Mouse (Mus musculus): ENCODE data around the gene Zfp30. TPM values are rescaled to one million over a fixed set of nuclear protein-coding genes. Genes with fewer than 3 reads are reported as not detected.
A peak's percentile ranks its signal among the peaks of the same experiment; 100 is the strongest.

Zfp30 gene
- polyA plus RNA-seq, 1 experiment from 2014 or later = 8.9 TPM

DNA sequence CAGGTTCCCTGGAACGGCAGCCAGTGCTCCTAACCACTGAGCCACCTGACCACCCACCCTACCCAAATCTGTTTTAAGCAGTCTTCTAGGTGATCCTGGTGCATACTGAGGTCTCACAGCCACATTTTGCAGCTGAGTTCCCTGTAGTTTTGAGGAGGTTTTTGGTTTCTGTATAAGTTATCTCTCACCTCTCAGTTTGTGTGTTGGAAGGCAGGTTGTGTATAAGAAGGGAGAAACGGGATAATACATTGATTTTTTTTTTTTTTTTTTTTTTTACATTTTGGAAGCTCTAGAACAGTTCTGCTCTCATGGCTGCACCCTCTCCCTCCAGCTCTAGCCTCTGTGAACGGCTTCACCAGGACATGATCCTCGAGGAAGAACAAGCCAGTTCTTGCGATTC is 2.1 kb downstream of the Zfp30 start:
- no peak for ATAC-seq (ENCODE audit: insufficient number of reproducible peaks, low FRiP score, low TSS enrichment, low read depth)
- no peaks in the 10 kb centered on the region for H3K9me3 ChIP-seq
- H3K27ac ChIP-seq = no peak overlapping the region
- H3K27me3 ChIP-seq = no peaks in the 10 kb centered on the region
- H3K36me3 ChIP-seq = peaks cover 36% of the 10 kb centered on the region
- peak overlapping the region; percentile 73 for H3K4me2 ChIP-seq
- 75% methylated on average over 5 of the region's 5 CpGs for WGBS
- H3K4me3 ChIP-seq = peak overlapping the region; percentile 88
- peak overlapping the region; percentile 17; the same call in 1 of the 2 replicates for H3K9ac ChIP-seq
- H3K4me1 ChIP-seq = peaks cover 17% of the 10 kb centered on the region

- H3K27me3 ChIP-seq = no peaks in the 10 kb centered on the region
- no peak overlapping the region for H3K4me3 ChIP-seq
- no peaks in the 10 kb centered on the region for H3K9me3 ChIP-seq
- H3K4me1 ChIP-seq = no peaks in the 10 kb centered on the region
- 34% methylated on average over 27 of the region's 27 CpGs for WGBS
- no peak overlapping the region for H3K9ac ChIP-seq
- H3K27ac ChIP-seq = no peak overlapping the region
- ATAC-seq (ENCODE audit: insufficient number of reproducible peaks, low FRiP score, low TSS enrichment, low read depth) = no peak
- peaks cover 66% of the 10 kb centered on the region for H3K36me3 ChIP-seq
- H3K4me2 ChIP-seq = no peak overlapping the region
Observed at GRCm38 (mm10) chr7:29792906-29793305, 9.1 kb downstream of the Zfp30 start.

- H3K27ac ChIP-seq = no peak overlapping the region
- H3K27me3 ChIP-seq = no peaks in the 10 kb centered on the region
- 78% methylated on average over 5 of the region's 5 CpGs for WGBS
- no peaks in the 10 kb centered on the region for H3K4me1 ChIP-seq
- H3K4me2 ChIP-seq = no peak overlapping the region
- H3K4me3 ChIP-seq = no peak overlapping the region
- ATAC-seq (ENCODE audit: insufficient number of reproducible peaks, low FRiP score, low TSS enrichment, low read depth) = no peak
- no peak overlapping the region for H3K9ac ChIP-seq
- H3K36me3 ChIP-seq = no peaks in the 10 kb centered on the region
- no peaks in the 10 kb centered on the region for H3K9me3 ChIP-seq
Observed at GRCm38 (mm10) chr7:29807046-29807445, 23.2 kb downstream of the Zfp30 start.

GRCm38 (mm10) chr7:29812244-29812643 is 28.4 kb downstream of the Zfp30 start:
- ATAC-seq (ENCODE audit: insufficient number of reproducible peaks, low FRiP score, low TSS enrichment, low read depth) = no peak
- Histone ChIP-seq H3K36me3 (no peaks in the 10 kb centered on the region), H3K9me3 (no peaks in the 10 kb centered on the region), H3K27ac (no peak overlapping the region), H3K27me3 (no peaks in the 10 kb centered on the region), H3K4me1 (peaks cover 17% of the 10 kb centered on the region), H3K9ac (no peak overlapping the region), H3K4me2 (no peak overlapping the region), H3K4me3 (no peak overlapping the region)
- WGBS = 94% methylated on average over 1 of the region's 1 CpGs

DNA sequence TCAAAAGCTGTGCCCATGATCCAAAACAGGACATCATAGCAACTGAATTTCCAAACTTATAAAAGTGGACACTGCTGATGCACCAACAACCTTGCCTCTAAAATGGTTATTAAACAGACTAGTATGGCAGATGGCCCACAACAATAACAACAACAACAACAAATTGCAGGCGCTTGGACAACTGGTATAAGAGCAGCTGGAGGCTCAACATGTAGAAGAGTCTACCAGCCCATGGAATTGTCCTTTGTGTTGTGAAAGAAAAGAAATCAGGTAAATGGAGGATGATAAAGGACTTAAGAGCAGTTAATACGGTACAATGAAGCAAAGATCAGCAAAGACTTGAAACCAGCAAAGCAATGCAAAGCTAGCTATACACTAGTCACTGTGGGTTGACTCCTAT is 30.6 kb downstream of the Zfp30 start:
- WGBS = 89% methylated on average over 2 of the region's 2 CpGs

DNA sequence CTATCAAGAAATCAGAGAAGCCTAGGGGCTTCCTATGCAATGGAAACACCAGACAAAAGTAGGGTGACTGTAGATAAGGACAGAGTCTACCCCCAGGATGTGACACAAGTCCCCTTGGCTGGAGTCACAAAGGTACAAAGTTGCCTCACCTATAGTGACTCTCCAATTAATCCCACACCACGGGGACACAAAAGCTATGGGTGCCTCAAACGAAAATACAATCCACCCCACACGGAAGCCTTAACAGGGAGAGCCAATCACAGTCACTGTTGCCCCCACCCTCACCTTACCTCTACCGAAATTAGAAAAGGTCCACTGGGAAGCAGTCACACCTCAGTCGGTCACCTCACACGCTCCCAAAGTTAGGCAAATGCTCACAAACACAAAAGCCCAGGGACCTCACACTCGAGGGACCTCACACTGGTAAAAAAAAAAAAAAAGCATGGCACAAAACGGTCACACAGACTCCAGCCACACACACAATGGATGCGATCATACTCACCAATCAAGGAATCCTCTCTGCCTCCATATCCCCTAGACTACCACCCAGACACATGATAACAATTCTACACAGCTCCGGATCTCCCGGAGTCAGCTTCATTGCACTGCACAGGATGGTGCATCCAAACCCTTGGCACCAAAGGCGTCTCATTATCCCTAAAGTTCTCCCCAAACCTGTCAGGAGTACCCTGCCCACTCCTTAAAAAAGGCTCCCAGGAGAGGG is 31.4 kb downstream of the Zfp30 start:
- no peaks in the 10 kb centered on the region for H3K27me3 ChIP-seq
- H3K27ac ChIP-seq = peak overlapping the region; percentile 96
- peaks cover 33% of the 10 kb centered on the region for H3K4me1 ChIP-seq
- H3K4me3 ChIP-seq = peak overlapping the region; percentile 73
- ATAC-seq (ENCODE audit: insufficient number of reproducible peaks, low FRiP score, low TSS enrichment, low read depth) = 0 out of 2 replicates have a peak, but pooled peaks have one; percentile 27
- peak overlapping the region; percentile 70 for H3K9ac ChIP-seq
- 2% methylated on average over 12 of the region's 12 CpGs for WGBS
- 0 out of 2 replicates have a peak, but pooled peaks cover 5% of the 10 kb centered on the region for H3K36me3 ChIP-seq
- H3K4me2 ChIP-seq = peak overlapping the region; percentile 77
- no peaks in the 10 kb centered on the region for H3K9me3 ChIP-seq

More for the DNA sequence above, 30.6 kb downstream of the Zfp30 start:
- no peaks in the 10 kb centered on the region for H3K9me3 ChIP-seq
- no peak overlapping the region for H3K27ac ChIP-seq
- no peak overlapping the region for H3K4me2 ChIP-seq
- H3K4me1 ChIP-seq = peaks cover 32% of the 10 kb centered on the region
- no peaks in the 10 kb centered on the region for H3K27me3 ChIP-seq
- H3K36me3 ChIP-seq = 0 out of 2 replicates have a peak, but pooled peaks cover 5% of the 10 kb centered on the region
- no peak for ATAC-seq (ENCODE audit: insufficient number of reproducible peaks, low FRiP score, low TSS enrichment, low read depth)
- no peak overlapping the region for H3K4me3 ChIP-seq
- no peak overlapping the region for H3K9ac ChIP-seq

DNA sequence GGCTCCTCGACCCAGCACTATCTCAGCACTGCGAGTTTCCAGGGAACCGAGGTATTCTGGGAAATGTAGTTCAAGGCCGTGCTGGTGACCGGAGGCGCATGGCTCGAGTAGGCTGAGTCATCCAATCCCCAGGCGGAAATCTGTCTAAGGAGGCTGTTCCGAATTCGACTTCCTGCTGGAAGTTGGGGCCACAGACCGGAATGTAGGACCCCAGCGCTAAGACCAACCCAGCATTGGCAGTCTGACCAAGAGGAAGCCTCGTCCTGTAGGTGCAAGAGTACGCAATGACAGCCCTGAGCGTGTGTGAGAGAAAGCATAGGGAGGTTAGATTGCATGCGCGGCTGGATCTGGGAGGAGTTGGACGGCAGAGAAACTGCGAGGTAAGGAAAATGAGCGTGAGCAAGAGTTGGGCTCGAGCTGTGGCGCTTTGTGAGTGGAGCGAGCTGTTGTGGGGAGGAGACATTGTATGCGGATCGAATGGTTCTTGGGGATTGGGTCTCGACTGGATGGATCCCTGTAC is 32.2 kb downstream of the Zfp30 start, which contains the start of gene Zfp790:
Gene Zfp790 (plus strand): TSS at position 205 of the 520 bp plus-strand sequence.
- peak within 1 kb of the TSS; percentile 96 for H3K27ac ChIP-seq
- peak; percentile 94 for ATAC-seq (ENCODE audit: insufficient number of reproducible peaks, low FRiP score, low TSS enrichment, low read depth)
- WGBS = under 1% methylated on average over 26 of the region's 26 CpGs
- H3K27me3 ChIP-seq = no peaks in the 10 kb centered on the region
- 0 out of 2 replicates have a peak, but pooled peaks cover 5% of the 10 kb centered on the region for H3K36me3 ChIP-seq
- peaks cover 33% of the 10 kb centered on the region for H3K4me1 ChIP-seq
- peak within 1 kb of the TSS; percentile 70 for H3K9ac ChIP-seq
- peak within 1 kb of the TSS; percentile 73 for H3K4me3 ChIP-seq
- no peaks in the 10 kb centered on the region for H3K9me3 ChIP-seq
- H3K4me2 ChIP-seq = peak within 1 kb of the TSS; percentile 77

DNA sequence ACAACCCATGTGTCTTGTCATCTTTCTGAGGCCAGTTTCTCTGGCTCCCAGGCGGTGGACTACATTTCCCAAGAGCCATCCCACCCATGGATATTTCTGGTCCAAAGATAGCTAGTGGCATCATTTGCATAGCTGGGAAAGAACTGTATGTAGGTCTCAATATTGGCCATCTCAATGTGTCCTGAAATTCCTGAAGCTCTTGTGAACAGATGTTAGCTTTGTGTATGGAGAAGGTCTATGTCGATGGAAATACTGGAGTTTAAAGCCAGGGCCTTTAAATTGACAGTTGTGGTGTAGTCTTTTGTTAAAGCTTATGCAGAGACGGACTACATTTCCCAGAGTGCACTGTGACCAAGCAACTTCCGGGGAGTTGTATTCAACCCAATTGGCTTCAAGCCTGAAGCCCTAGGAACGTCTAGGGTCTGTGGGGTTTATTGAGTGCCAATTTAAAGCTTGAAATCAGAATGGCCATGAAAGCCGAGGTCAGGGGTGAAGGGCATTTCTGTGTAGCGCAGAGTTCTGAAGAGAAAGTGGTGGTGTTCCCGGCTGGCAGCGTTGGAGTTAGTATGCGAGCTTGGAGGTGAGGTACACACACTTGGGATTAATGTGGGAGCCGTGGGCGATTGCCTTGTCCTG is 34.9 kb downstream of the Zfp30 start:
- H3K36me3 ChIP-seq = peaks cover 29% of the 10 kb centered on the region

GRCm38 (mm10) chr7:29828001-29828400 is 44.2 kb downstream of the Zfp30 start:
- no peaks in the 10 kb centered on the region for H3K27me3 ChIP-seq
- peaks cover 78% of the 10 kb centered on the region for H3K36me3 ChIP-seq
- WGBS = 92% methylated on average over 12 of the region's 12 CpGs
- H3K9me3 ChIP-seq = no peaks in the 10 kb centered on the region
- no peak overlapping the region for H3K4me3 ChIP-seq
- H3K4me1 ChIP-seq = no peaks in the 10 kb centered on the region
- no peak overlapping the region for H3K4me2 ChIP-seq
- no peak overlapping the region for H3K9ac ChIP-seq
- H3K27ac ChIP-seq = no peak overlapping the region
- no peak for ATAC-seq (ENCODE audit: insufficient number of reproducible peaks, low FRiP score, low TSS enrichment, low read depth)

More for the DNA sequence above, 34.9 kb downstream of the Zfp30 start:
- WGBS = 2% methylated on average over 12 of the region's 12 CpGs
- H3K4me1 ChIP-seq = peaks cover 33% of the 10 kb centered on the region
- H3K4me3 ChIP-seq = peak overlapping the region; percentile 63
- ATAC-seq (ENCODE audit: insufficient number of reproducible peaks, low FRiP score, low TSS enrichment, low read depth) = no peak
- peak overlapping the region; percentile 56 for H3K4me2 ChIP-seq
- no peak overlapping the region for H3K27ac ChIP-seq
- no peaks in the 10 kb centered on the region for H3K9me3 ChIP-seq
- H3K27me3 ChIP-seq = no peaks in the 10 kb centered on the region
- peak overlapping the region; percentile 52 for H3K9ac ChIP-seq

- ATAC-seq (ENCODE audit: insufficient number of reproducible peaks, low FRiP score, low TSS enrichment, low read depth) = no peak
- H3K9ac ChIP-seq = no peak overlapping the region
- H3K4me1 ChIP-seq = no peaks in the 10 kb centered on the region
- H3K27me3 ChIP-seq = no peaks in the 10 kb centered on the region
- no peaks in the 10 kb centered on the region for H3K9me3 ChIP-seq
- H3K4me2 ChIP-seq = no peak overlapping the region
- WGBS = 91% methylated on average over 12 of the region's 12 CpGs
- peaks cover 71% of the 10 kb centered on the region for H3K36me3 ChIP-seq
- no peak overlapping the region for H3K4me3 ChIP-seq
- no peak overlapping the region for H3K27ac ChIP-seq
Observed at GRCm38 (mm10) chr7:29829804-29830203, 46.0 kb downstream of the Zfp30 start.

GRCm38 (mm10) chr7:29836816-29837215 is 53.0 kb downstream of the Zfp30 start:
- no peak overlapping the region for H3K9ac ChIP-seq
- no peak overlapping the region for H3K27ac ChIP-seq
- no peak overlapping the region for H3K4me3 ChIP-seq
- no peaks in the 10 kb centered on the region for H3K9me3 ChIP-seq
- 88% methylated on average over 1 of the region's 1 CpGs for WGBS
- H3K4me2 ChIP-seq = no peak overlapping the region
- peaks cover 16% of the 10 kb centered on the region for H3K36me3 ChIP-seq
- ATAC-seq (ENCODE audit: insufficient number of reproducible peaks, low FRiP score, low TSS enrichment, low read depth) = no peak
- H3K4me1 ChIP-seq = no peaks in the 10 kb centered on the region
- no peaks in the 10 kb centered on the region for H3K27me3 ChIP-seq

DNA sequence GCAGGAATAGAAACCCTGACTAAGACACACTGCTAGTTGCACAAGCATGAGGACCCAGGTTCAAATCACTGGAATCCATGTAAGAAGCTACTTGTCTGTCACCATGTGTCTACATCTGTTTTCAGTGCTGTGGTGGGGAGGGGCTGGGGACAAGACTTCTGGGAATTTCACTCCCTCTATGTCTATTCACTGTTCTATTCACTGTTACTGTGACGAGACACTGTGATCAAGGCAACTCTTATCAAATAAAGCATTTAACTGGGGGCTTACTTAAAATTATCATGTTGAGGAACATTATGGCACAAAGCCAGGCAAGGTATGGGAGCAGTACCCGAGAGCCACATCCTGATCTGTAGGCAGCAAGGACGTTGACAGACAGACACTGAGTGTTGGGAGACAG is 55.5 kb downstream of the Zfp30 start:
- H3K4me1 ChIP-seq = no peaks in the 10 kb centered on the region
- H3K9me3 ChIP-seq = no peaks in the 10 kb centered on the region
- H3K27ac ChIP-seq = no peak overlapping the region
- no peak for ATAC-seq (ENCODE audit: insufficient number of reproducible peaks, low FRiP score, low TSS enrichment, low read depth)
- no peak overlapping the region for H3K4me2 ChIP-seq
- H3K4me3 ChIP-seq = no peak overlapping the region
- 79% methylated on average over 3 of the region's 3 CpGs for WGBS
- H3K36me3 ChIP-seq = peaks cover 7% of the 10 kb centered on the region
- H3K27me3 ChIP-seq = no peaks in the 10 kb centered on the region
- no peak overlapping the region for H3K9ac ChIP-seq

All from limb, embryonic 15.5 days (tissue).